Mouse (Mus musculus): ENCODE measurements around the gene Idnk. TPM values are rescaled to one million over a fixed set of nuclear protein-coding genes. Genes with fewer than 3 reads are reported as not detected.

Gene Idnk
- polyA plus RNA-seq, 1 experiment from 2014 or later, result 72.4 TPM

- no peak for DNase-seq (ENCODE audit: low spot score)
Measured at GRCm38 (mm10) chr13:58210441-58210840, 53.0 kb downstream of the Idnk start.

GRCm38 (mm10) chr13:58212530-58212929 lies 55.1 kb downstream of the Idnk start:
- no peak overlapping the region for H3K4me3 ChIP-seq (ENCODE audit: low read depth, low read length)
- no peak for ATAC-seq
- H3K27me3 ChIP-seq (replicated peaks; ENCODE audit: control insufficient read depth, insufficient read depth, low read length), result no peaks in the 10 kb centered on the region
- no peaks in the 10 kb centered on the region for H3K9me3 ChIP-seq (replicated peaks; ENCODE audit: control insufficient read depth, low read length)
- DNase-seq (ENCODE audit: low spot score), result no peak
- H3K4me1 ChIP-seq (ENCODE audit: control insufficient read depth, insufficient read depth, low read length), result peaks cover 16% of the 10 kb centered on the region
- no peak overlapping the region for H3K9ac ChIP-seq (ENCODE audit: low read length)
- no peak overlapping the region for H3K4me2 ChIP-seq (ENCODE audit: low read length)
- 84% methylated on average over 2 of the region's 2 CpGs for WGBS
- no peak overlapping the region for H3K27ac ChIP-seq (ENCODE audit: low read depth, low read length)
- no peaks in the 10 kb centered on the region for H3K36me3 ChIP-seq (ENCODE audit: control insufficient read depth, insufficient read depth, low read length)

More at GRCm38 (mm10) chr13:58210441-58210840, 53.0 kb downstream of the Idnk start:
- WGBS, result 81% methylated on average over 5 of the region's 5 CpGs
- H3K9me3 ChIP-seq (replicated peaks; ENCODE audit: control insufficient read depth, low read length), result no peaks in the 10 kb centered on the region
- no peak for ATAC-seq
- no peaks in the 10 kb centered on the region for H3K27me3 ChIP-seq (replicated peaks; ENCODE audit: control insufficient read depth, insufficient read depth, low read length)
- no peak overlapping the region for H3K9ac ChIP-seq (ENCODE audit: low read length)
- H3K4me3 ChIP-seq (ENCODE audit: low read depth, low read length), result no peak overlapping the region
- H3K27ac ChIP-seq (ENCODE audit: low read depth, low read length), result no peak overlapping the region
- H3K36me3 ChIP-seq (ENCODE audit: control insufficient read depth, insufficient read depth, low read length), result no peaks in the 10 kb centered on the region
- peaks cover 10% of the 10 kb centered on the region for H3K4me1 ChIP-seq (ENCODE audit: control insufficient read depth, insufficient read depth, low read length)
- no peak overlapping the region for H3K4me2 ChIP-seq (ENCODE audit: low read length)

GRCm38 (mm10) chr13:58213801-58214200 lies 56.4 kb downstream of the Idnk start:
- H3K36me3 ChIP-seq (ENCODE audit: control insufficient read depth, insufficient read depth, low read length), result no peaks in the 10 kb centered on the region
- peak overlapping the region; percentile 66 for H3K4me2 ChIP-seq (ENCODE audit: low read length)
- H3K27ac ChIP-seq (ENCODE audit: low read depth, low read length), result no peak overlapping the region
- H3K4me3 ChIP-seq (ENCODE audit: low read depth, low read length), result peak overlapping the region; percentile 100; the same call in 1 of the 2 replicates
- ATAC-seq (no peak), DNase-seq (ENCODE audit: low spot score) (no peak)
- H3K27me3 ChIP-seq (replicated peaks; ENCODE audit: control insufficient read depth, insufficient read depth, low read length), result no peaks in the 10 kb centered on the region
- H3K9ac ChIP-seq (ENCODE audit: low read length), result peak overlapping the region; percentile 29
- no peaks in the 10 kb centered on the region for H3K9me3 ChIP-seq (replicated peaks; ENCODE audit: control insufficient read depth, low read length)
- H3K4me1 ChIP-seq (ENCODE audit: control insufficient read depth, insufficient read depth, low read length), result peaks cover 16% of the 10 kb centered on the region
- 67% methylated on average over 8 of the region's 8 CpGs for WGBS

Other genes starting within 250 kb of the Idnk start
- 31.2 and 40.8 TPM in 2 replicates for gene Spock1, start 249.3 kb upstream of the Idnk start, polyA plus RNA-seq (2014; fragmentation: Nextera tagmentation; extraction: Ambion mirVana)
- 5.3 and 6.5 TPM in 2 replicates for gene Klhl3, start 44.1 kb upstream of the Idnk start, polyA plus RNA-seq (2014; fragmentation: Nextera tagmentation; extraction: Ambion mirVana)
- gene Hnrnpa0, start 29.1 kb upstream of the Idnk start, polyA plus RNA-seq (2014; fragmentation: Nextera tagmentation; extraction: Ambion mirVana), result 66.7 and 83.1 TPM in 2 replicates
- gene Ubqln1, start 58.0 kb downstream of the Idnk start, polyA plus RNA-seq (2014; fragmentation: Nextera tagmentation; extraction: Ambion mirVana), result 95.9 and 108 TPM in 2 replicates
- 23.3 and 24.2 TPM in 2 replicates for gene Gkap1, start 118.0 kb downstream of the Idnk start, polyA plus RNA-seq (2014; fragmentation: Nextera tagmentation; extraction: Ambion mirVana)
- 1.2 and 1.3 TPM in 2 replicates for gene Kif27, start 201.5 kb downstream of the Idnk start, polyA plus RNA-seq (2014; fragmentation: Nextera tagmentation; extraction: Ambion mirVana)
- gene 2210016F16Rik, start 227.6 kb downstream of the Idnk start, polyA plus RNA-seq (2014; fragmentation: Nextera tagmentation; extraction: Ambion mirVana), result 24.0 and 28.9 TPM in 2 replicates
- 23.8 and 24.6 TPM in 2 replicates for gene Rmi1, start 244.6 kb downstream of the Idnk start, polyA plus RNA-seq (2014; fragmentation: Nextera tagmentation; extraction: Ambion mirVana)
- 1,944 and 2,007 TPM in 2 replicates for gene Hnrnpk, start 245.7 kb downstream of the Idnk start, polyA plus RNA-seq (2014; fragmentation: Nextera tagmentation; extraction: Ambion mirVana)

Data from forebrain, embryonic 14.5 days (tissue).